Mouse (Mus musculus) lung, embryonic 16.5 days (tissue): ENCODE measurements at regions not wholly inside any gene's neighbourhood (a gene's known extent, or its start where the extent isn't known, plus 50 kb on each side); places are given as distances from the start of the nearest gene placed in this dataset.

Experiments
- ATAC-seq: fragments of 200-750 bp; cut with Nextera tagmentation; 2 replicates; pipeline ENCODE4 v1.8.0; 2017; ENCODE audit warnings: low read depth, mild to moderate bottlenecking, moderate library complexity
- H3K27ac ChIP-seq: fragments of 300-500 bp; sonication (generic); 2 replicates; pipeline ENCODE4 v1.5.1; 2014; ENCODE audit warnings: mild to moderate bottlenecking, control low read depth, low read length
- H3K27me3 ChIP-seq: fragments of 300-500 bp; sonication (generic); 2 replicates; pipeline ENCODE4 v1.6.1; 2014; ENCODE audit warnings: low read depth, low read length, mixed read lengths; ENCODE audit not compliant: control insufficient read depth, insufficient read depth
- H3K36me3 ChIP-seq: fragments of 300-500 bp; sonication (generic); 2 replicates; pipeline ENCODE4 v1.6.1; 2014; ENCODE audit warnings: low read length; ENCODE audit not compliant: control insufficient read depth, insufficient read depth
- H3K4me1 ChIP-seq: fragments of 300-500 bp; sonication (generic); replicated peaks from 2 replicates; pipeline ENCODE4 v1.6.1; 2014; ENCODE audit warnings: low read length, mixed read lengths; ENCODE audit not compliant: control insufficient read depth, insufficient read depth
- H3K4me2 ChIP-seq: fragments of 300-500 bp; sonication (generic); 2 replicates; pipeline ENCODE4 v1.6.1; 2014; ENCODE audit warnings: low read depth, low read length, control low read depth
- H3K4me3 ChIP-seq: fragments of 300-500 bp; sonication (generic); 2 replicates; pipeline ENCODE4 v1.5.1; 2014; ENCODE audit warnings: mild to moderate bottlenecking, low read length, control low read depth
- H3K9ac ChIP-seq: fragments of 300-500 bp; sonication (generic); 2 replicates; pipeline ENCODE4 v1.6.1; 2014; ENCODE audit warnings: low read length, control low read depth
- H3K9me3 ChIP-seq: fragments of 300-500 bp; sonication (generic); 2 replicates; pipeline ENCODE4 v1.6.1; 2016; ENCODE audit warnings: low read length; ENCODE audit not compliant: control insufficient read depth
- WGBS: fragments of 180-500 bp; shearing (Covaris S2); extraction: QIAGEN DNeasy Blood & Tissue Kit; methylation state at CpG from one replicate; pipeline ENCODE4 v1.1.7; 2014; 5-methylcytosine and 5-hydroxymethylcytosine counted together

DNA sequence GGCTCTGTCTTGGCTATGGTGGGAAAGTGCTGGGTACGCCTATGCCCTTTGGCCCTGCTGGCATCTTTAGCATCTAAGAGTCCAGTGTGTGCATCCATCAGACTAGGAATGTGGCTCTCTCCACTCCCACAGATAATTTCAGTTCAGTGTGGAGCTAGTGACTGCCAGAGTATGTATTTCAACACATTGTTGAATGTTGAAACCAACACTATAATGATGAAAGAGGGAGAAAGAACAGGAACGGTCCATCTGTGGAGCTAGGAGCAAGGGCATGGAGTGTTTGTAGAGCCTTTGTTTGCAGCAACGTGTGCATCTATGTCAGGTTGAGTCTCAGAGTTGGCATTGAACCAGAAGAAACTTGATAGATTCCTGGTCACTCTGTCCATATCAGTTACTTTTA, 54.9 kb upstream of the Commd8 start:
- H3K27me3 ChIP-seq, result no peaks in the 10 kb centered on the region
- no peaks in the 10 kb centered on the region for H3K9me3 ChIP-seq
- H3K4me2 ChIP-seq, result no peak overlapping the region
- no peaks in the 10 kb centered on the region; the same call in 1 of the 2 replicates for H3K36me3 ChIP-seq
- WGBS, result 71% methylated on average over 3 of the region's 3 CpGs
- H3K27ac ChIP-seq, result no peak overlapping the region
- H3K9ac ChIP-seq, result no peak overlapping the region
- no peak overlapping the region for H3K4me3 ChIP-seq
- H3K4me1 ChIP-seq, result peaks cover 12% of the 10 kb centered on the region
- no peak for ATAC-seq

DNA sequence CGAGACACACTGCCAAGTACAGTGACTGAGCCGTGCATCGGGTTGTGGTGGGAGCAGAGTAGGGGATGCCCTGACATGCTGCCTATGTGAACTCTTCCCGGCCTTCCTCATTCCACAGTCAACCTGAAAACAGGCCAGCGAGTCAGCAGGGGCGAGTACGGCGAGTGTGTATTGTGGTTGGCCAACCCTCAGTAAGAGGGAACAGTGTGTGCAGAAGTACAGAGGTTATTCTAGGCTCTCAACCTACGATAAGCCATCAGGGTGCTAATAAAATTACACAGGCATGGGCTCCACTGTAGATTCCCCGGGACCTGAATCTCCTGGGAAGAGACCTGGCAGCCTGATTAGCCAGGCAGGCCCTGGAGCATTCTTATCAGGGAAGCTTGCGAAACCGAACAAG, 51.7 kb upstream of the Commd8 start:
- Histone ChIP-seq H3K9me3 (no peaks in the 10 kb centered on the region), H3K4me1 (peaks cover 5% of the 10 kb centered on the region), H3K9ac (no peak overlapping the region), H3K4me3 (no peak overlapping the region), H3K27ac (no peak overlapping the region), H3K36me3 (no peaks in the 10 kb centered on the region), H3K27me3 (no peaks in the 10 kb centered on the region), H3K4me2 (no peak overlapping the region)
- 81% methylated on average over 12 of the region's 12 CpGs for WGBS
- no peak for ATAC-seq

DNA sequence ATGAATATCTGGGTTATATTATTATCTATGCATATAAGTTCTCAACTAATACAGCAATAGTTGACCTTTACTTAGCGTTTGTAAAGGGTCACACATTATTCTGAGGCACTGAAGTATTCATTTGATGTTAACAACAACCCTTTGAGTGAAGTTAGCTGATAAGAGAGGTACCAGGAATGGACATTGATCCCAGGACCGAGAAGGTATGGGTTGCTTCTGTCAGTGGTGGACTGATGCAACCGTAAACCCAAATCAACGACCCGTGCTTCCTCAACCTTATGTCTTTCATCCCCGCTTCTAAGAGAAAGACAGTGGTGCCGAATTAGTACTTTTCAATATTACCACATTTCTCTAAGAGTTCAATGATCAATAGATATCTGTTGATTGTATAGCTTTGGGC, 51.3 kb upstream of the Commd8 start:
- no peak for ATAC-seq
- whole genome bisulfite sequencing, result 91% methylated on average over 7 of the region's 7 CpGs
- Histone ChIP-seq H3K27me3 (no peaks in the 10 kb centered on the region), H3K36me3 (no peaks in the 10 kb centered on the region), H3K9me3 (no peaks in the 10 kb centered on the region), H3K4me2 (no peak overlapping the region), H3K4me3 (no peak overlapping the region), H3K9ac (no peak overlapping the region), H3K4me1 (peaks cover under 1% of the 10 kb centered on the region; the same call in 1 of the 2 replicates), H3K27ac (no peak overlapping the region)
